Mouse (Mus musculus) erythroblast, adult 5-6 weeks (primary cell): ENCODE measurements around the gene Tpk1. TPM values are rescaled to one million over a fixed set of nuclear protein-coding genes. Genes with fewer than 3 reads are reported as not detected.

Source experiments
- ATAC-seq: replicated peaks from 2 replicates; pipeline ENCODE4 v1.8.0; 2016; ENCODE audit warnings: moderate number of reproducible peaks, mild to moderate bottlenecking, moderate TSS enrichment, inconsistent platforms; ENCODE audit not compliant: poor library complexity, low FRiP score, severe bottlenecking
- total RNA-seq, 2 experiments: library from RNA; stranded (forward) in 1 of 2; stranded (reverse) in 1 of 2; fragments of 150-400 nt in 1 of 2; fragments of 200-764, 138-1000 nt in 1 of 2; gene quantifications; 2 replicates each; pipeline versions ENCODE4 v1.2.3 to v1.2.4; 2015 to 2017; ENCODE audit warnings: low replicate concordance in 2 of 2

Gene Tpk1
- total RNA-seq, 2 experiments from 2014 or later: 1.3 to 4.5 TPM

DNA sequence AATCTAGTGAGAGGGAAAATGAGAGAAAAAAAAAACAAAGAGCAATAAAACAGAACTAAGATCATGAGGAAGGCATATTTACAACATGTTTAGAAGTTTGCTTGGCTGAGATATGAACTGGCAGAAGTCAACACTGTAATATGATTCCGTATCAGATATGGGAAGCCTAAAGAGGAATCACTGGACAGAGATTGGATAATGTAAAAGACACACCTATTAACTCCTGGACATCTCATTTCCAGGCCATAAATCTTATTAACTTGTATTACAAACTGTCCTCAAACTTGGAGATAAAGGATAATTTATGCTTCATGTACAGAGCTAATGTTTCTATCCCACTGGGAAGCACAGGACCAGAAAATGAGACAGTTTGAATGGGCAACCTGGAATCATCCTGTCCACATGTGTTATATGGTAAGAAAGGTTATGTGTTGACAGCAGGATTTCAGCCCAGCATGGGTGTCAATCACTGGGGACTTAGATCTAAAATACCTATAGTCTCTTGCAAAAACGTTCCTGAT is 203.2 kb downstream of the Tpk1 start:
- ATAC-seq: no peak

DNA sequence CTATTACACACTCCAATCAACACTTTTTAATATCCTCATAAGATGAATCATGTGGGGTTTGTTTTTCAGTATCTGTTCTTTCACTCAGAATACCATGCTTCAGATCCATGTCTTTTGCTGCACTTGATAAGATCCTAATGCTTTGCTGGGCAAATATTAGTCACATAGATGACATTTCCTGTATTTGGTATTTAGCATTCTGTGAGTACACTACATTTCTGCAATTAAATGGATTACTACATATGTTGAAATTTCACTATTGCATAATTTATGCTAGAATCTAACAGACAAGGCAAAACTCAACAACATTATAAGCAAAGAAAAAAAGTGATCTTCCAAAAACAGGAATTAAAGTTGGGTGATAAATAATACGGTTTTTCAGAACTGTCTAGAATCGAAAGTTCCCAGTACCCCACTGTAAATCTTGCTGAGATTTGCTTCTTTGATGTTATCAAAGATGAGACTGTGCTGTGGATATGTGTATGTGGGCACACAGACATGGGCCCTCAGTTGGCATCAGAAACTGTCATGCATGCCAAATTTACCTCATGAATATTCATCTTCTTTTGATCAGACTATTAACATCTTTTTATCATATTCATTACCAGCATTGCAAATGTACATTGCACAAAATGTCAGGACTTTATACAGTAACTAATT is 203.8 kb downstream of the Tpk1 start:
- no peak for ATAC-seq

DNA sequence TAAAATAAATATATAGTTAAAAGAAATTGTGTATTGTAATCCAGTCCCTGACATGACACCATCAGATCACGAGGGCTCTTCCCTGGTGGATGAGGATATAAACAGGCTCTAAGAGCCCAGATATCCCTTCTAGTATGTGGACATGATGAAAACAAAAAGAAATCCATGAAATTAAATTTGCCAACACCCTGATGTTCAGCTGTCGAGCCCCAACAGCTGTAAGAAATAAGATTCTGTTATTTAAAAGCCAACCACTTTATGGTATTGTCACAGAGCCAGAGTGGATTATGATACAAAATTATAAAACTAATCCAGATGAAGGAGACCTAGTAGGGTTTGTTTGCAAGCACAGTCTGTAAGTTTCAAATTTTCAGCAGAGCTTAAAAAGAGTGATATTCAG is 207.0 kb downstream of the Tpk1 start:
- ATAC-seq: no peak

DNA sequence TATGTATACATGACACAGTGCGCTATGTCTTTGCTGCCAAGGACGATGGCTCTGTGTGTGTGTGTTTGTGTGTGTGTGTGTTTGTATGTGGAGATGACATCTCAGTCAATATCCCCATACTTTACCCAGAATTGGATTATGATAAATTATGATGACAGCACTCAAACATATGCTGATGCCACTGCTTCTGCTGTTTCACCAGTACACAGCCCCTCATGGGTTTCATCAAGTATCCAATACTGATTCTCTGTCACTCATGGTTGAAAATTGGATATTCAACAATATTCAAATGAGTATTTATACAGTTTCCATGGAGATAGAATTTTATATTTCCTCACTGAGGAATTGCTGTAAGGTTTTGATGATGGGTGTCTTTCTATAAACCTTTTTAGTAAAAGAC is 208.1 kb downstream of the Tpk1 start:
- ATAC-seq: no peak

DNA sequence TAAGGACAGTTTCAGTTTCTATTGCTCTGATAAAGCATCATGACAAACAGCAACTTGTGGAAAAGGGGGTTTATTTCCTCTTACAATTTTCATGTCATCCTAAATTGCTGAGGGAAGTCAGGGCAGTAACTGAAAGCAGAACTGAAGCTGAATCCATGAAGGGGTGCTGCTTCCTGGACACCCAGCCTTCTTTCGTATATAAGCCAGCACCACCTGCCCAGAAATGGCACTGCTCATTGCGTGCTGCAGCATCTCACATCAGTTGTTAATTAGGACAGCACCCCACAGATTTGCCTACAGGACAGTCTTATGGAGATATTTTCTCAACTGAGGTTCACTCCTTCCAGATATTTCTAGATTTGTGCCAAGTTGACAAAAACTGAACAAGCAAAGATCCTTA is 216.6 kb downstream of the Tpk1 start:
- no peak for ATAC-seq

DNA sequence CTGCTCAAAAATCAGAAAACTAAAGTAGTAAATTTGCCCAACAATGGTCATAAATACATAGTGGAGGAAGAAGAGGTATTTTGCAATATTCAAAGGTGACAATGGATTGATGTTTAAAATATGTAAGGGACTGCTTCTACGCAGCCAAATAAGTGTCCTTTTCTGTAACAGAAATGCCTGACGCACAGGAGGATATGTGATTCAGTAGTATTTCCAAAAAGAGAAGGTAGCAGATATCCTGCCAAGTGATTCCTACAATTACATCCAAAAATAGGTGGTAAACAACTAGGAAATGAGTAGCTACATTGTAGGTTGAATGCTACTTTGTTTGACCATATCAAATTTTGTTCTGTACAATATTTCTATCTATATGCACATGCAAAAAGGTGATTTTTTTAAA is 220.2 kb downstream of the Tpk1 start:
- ATAC-seq: no peak

DNA sequence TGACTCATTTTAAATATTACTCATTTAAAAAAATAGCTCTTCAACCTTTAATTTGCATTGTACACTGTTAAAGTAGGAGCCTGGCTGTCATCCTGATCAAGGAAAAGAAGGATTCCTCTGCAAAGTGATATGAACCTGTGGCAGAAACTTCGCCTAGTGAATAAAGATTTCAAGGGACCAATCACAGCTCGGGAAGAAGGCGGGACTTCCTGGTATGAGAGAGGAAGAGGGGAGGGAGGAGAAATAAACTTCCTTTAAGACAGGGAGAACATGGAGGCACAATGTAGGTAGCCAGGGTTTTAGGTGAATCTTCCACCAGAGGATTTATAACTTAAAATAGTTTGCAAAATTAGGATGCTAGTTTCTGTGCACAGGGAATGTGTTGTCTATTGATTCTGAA is 223.9 kb downstream of the Tpk1 start:
- ATAC-seq: no peak

DNA sequence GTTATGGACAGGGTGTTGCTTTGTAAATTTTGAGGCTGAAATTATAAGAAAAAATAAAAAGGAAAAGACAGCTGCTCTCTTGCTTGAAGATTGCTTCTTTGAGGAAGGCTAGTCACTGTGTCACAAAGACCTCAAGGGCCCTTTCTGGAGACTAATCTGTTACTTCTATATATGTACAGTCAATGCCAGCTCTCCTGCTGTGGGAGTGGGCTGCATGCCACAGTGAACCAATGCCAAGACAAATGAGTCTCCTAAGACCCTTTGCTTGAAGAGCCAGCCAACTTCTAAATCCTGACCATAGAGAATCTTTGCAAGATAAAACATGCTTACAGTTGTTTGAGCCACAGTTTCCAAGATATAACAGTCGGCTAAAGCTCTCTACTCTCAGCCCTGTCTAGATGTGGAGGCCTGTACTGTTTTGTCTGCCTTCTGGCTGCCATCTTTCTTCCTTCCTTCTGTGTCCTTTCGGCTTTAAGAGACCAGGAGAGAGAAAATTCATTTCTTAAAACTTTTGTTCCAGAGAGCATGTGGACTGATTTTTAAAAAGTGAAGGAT is 230.0 kb downstream of the Tpk1 start:
- ATAC-seq: no peak

DNA sequence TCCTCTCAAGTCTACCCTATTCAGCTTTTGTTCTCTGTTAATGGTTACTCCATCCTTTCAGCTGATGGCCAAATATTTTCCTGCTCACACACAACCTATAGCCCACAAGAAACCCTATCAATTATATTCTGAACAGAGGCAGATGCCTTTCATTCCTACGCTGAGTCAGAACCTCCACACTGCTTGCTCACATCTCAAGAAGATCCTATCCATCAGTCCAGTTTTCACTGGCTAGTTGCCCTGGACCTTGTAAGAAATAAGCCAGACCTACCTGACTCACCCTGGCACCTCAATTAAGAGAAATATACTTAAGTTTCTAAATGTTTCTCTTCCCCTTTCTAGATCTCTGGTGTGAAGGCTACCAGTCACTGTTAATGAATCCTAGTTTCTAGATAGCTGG is 231.7 kb downstream of the Tpk1 start:
- no peak for ATAC-seq

DNA sequence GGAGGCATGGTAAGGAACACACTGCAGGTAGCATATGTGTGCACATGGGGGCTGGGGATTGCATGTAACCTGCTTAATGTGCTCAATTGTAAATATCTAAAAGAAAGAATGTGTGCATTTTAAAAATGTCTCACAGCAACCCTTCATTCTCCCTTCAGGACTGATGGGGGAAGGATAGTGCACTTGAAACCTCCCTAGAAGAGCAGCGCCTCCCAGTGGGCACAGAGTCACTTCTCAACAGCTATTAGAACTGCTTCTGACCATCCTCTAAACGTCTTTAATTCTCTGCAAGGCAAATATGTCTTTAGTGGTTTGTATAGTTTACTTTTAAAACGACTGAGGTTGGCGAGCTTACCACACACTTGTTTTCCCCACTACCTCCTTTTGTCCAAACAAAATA is 241.1 kb downstream of the Tpk1 start:
- no peak for ATAC-seq

DNA sequence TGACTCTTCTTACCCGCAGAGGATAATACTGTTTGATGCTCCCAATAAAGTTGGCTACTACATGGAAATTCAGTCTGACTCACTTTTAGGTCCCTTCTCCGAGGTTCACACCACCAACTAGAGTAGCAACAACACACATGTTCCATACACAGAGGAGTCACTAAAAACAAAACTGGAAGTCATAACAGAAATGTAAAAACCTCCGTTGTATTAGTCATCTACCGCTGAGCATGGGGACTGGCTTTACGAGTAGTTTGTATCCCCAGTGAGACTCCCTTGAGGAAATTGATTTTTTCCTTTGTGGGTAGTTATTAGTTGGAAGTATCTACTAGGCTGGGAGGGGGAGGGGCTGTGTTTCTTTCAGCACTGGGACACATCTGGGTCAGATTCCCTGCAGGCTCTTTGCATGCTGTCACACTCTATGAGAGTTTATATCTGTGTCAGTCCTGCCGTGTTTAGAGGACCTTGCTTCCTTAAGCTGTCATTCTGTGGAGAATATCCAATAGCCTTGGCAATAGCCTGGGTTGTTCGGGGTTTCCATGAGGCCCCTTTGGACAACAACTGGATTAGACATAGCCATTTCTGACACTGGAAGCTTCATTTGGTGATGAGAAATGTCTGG is 245.6 kb downstream of the Tpk1 start:
- no peak for ATAC-seq

DNA sequence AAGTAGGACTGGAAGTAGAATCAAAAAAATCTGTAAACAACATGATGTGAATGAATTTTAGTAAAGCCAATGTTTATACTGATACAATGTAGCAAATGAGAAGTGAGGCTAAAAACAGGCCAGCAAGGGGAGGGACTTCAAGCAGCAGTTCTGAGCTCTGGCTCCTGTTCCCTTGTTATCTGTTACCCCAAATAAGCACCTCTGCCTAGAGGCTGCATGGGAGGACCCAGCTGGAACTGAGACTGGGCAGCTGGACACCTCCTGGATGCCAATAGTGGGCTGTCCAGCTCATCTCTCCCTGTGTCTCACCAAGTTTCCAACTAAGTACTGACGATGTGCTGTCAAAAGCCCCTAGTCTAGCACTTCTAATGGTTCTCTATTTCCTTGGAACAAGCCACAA is 257.1 kb downstream of the Tpk1 start:
- no peak for ATAC-seq

DNA sequence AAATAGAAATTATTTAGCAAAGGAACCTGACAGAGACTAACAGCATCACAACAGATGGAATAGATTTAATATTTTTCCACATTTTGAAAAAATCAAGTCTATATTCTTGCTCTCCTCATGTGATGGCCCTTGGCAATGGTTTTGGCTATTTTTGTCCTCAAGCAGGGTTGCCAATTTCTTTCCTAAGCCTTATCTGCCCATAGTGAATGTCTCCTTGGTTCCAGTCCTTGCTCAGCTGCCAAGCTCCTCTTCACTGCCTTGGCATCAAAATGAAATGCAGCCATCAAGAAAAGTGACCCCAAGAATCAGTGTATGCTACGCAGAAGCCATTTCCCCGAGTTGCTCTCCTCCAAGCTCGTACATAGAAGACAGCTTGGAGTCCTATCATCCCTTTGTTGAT is 263.0 kb downstream of the Tpk1 start:
- ATAC-seq: no peak

DNA sequence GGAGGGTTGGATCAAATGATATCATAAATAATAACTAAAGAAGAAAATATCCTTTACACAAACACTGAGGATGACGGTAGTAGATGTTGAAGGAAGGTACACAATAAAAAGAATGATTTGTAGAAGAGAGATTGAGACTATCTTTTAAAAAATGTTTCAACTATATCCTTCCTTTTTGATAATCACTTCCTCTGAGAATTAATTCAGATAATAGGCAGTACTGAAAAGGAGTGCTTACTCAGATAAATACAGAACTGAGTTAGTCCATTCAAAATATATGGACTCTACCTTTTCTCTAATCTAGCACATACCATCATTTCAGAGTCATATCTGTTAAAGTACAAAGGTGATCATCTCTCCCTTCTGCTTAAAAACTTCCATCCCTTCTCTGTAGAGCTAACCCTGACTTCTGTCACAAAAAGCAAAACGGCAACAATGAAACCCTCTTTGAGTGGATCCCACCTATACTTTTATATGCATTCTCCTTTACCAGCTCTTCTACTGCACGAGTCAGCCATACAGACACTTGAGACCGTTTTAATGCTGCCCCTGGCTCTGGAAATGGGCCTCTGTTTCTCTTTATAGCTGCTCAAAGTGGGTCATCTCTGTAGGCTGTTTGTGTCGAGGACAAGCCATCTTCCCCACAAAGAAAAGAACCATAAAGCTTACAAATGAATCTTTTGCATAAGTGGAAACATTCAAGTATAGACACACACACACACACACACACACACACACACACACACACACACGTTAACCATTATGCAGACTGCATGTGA is 263.7 kb downstream of the Tpk1 start:
- no peak for ATAC-seq

DNA sequence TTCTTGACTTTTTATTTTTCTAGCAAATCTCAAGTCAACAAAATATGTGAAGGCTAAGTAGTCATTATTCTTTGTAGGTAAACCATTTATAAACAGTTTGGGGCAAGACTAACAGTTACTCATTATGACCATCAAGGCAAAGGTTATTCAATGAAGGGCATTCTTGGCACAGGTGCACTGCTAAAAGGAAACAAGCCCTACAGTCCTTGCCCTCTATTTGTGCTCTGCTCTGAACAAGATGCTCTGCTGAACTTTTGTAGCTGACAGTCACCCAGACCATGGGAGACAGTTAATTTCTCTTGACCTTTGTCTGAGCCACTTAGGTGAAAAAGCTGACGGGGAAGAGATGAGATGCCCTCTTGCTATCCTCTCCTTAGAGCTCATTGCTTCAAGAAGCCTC is 269.7 kb downstream of the Tpk1 start:
- ATAC-seq: no peak

DNA sequence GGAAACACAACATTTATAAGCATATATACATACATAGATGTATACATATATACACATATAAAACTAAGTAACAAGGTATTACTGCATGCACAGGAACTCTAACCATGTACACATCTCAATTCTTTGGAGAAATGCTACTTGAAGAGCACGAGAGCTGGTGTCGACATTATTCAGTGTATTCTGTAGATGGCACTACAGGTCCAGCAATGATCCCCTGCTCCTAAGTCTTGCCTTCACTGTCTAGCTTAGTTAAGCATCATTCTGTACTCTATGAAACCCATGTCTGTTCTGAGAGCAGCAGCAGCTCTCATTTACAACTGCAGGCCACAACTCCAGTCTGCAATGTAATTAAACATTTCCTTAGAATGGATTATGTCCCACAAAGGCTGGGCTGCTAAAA is 270.5 kb downstream of the Tpk1 start:
- ATAC-seq: no peak

DNA sequence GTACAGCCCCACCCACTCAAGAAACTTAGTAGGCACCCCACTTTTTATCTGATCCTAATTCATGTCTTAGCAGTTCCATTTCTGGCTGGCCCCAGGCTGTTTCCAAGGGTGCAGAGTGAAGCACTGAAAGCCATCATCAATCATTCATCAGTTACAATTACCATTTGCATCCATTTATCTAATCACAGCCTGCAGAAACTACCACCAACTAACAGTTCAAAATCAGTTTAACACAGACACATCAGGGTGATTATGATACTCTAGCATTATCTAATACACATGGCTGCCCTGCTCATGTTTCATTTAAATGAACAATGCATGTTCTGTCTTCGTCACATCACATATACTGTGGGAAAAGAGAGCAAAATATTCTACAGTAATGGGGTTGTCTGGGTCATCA is 274.7 kb downstream of the Tpk1 start:
- no peak for ATAC-seq

DNA sequence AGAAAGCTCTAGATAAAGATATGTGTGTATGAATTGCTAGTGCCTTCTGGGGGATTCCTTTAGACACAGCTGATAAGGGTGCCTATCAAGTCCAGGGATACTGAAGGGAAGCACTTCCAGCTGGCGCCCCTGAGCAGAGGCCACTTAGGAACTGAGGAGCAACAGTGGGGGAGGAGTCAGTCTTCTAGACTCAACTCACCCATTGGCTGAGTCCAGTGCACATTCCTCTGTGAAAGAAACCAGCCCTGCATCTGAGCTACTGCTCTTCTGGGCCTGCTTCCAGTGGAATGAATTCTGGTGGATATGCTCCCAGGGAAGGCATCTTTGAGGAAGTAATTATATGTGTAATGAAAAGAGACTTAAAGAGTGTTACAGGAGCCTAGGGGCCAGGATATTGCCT is 278.8 kb downstream of the Tpk1 start:
- no peak for ATAC-seq

DNA sequence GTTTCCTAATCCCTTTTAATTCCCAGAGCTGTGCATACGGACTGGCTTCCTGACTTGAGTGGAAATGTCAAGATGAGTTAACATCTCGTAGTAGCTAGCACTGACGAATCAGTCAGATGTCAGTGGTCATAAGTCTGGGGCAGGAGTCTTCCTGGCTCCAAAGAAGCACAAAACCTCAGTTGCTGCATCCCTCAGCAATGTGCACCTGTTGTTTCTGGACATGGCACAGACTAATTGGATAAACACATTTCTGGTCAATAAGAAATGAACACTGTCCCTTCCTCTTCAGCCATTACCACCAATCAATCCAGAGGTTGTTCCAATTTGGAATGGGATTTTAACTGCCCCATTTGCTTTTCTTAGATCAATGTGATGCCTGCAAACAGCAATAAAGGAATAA is 281.2 kb downstream of the Tpk1 start:
- ATAC-seq: no peak

DNA sequence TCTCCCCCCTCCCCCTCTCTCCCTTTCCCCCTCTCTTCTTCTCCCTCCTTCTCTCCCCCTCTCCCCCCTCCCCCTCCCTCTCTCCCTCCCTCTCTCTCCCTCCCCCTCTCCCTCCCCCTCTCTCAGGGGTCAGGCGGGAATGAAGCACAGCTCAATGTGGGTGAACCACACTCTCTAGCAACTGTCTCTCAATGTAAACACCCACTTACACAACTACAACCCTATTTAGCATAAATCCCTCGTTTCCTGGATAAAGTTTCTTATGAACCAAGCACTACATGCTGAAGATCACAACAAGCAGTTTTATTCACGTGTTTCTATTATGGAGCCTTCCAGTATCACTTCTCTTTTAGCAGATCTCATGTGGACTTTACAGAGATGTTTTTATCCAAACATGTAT is 281.8 kb downstream of the Tpk1 start:
- ATAC-seq: no peak

DNA sequence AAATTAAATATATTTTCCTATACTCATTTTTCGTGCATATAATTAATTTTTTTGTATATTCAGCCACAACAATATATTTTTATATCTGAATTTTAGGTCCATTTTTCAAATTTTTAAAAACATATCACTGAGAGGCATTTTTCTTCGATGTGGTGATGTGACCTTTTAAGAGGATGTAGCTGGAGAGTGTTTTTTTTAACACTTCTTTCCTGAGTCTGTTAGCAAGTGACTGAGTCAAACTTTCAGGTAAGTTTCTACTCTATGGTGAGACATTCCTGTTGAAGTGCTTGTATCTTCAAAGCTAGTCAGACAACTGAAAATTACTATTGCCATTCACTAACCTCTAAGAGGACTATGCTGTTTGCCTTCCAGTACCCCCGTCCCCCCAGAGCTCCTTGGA is 283.3 kb downstream of the Tpk1 start:
- no peak for ATAC-seq
